Mouse (Mus musculus) embryonic facial prominence, embryonic 12.5 days (tissue): ENCODE results near the gene Syn3. TPM values are rescaled to one million over a fixed set of nuclear protein-coding genes. Genes with fewer than 3 reads are reported as not detected.
A peak's percentile ranks its signal among the peaks of the same experiment; 100 is the strongest.

Source experiments
- ATAC-seq: fragments of 200-750 bp; cut with Nextera tagmentation; 2 replicates; pipeline ENCODE4 v1.8.0; 2017; ENCODE audit not compliant: insufficient number of reproducible peaks, insufficient read depth, low FRiP score, low TSS enrichment
- H3K27ac ChIP-seq: fragments of 300-500 bp; sonication (generic); 2 replicates; pipeline ENCODE4 v1.5.1; 2016; ENCODE audit warnings: mild to moderate bottlenecking
- H3K27me3 ChIP-seq: fragments of 300-500 bp; sonication (generic); 2 replicates; pipeline ENCODE4 v1.6.1; 2016; ENCODE audit warnings: mild to moderate bottlenecking, moderate library complexity
- H3K36me3 ChIP-seq: fragments of 300-500 bp; sonication (generic); 2 replicates; pipeline ENCODE4 v1.6.1; 2016; ENCODE audit warnings: mild to moderate bottlenecking
- H3K4me1 ChIP-seq: fragments of 300-500 bp; sonication (generic); 2 replicates; pipeline ENCODE4 v1.6.1; 2016
- H3K4me2 ChIP-seq: fragments of 300-500 bp; sonication (generic); replicated peaks from 2 replicates; pipeline ENCODE4 v1.6.1; 2016; ENCODE audit warnings: mild to moderate bottlenecking, moderate library complexity
- H3K4me3 ChIP-seq: fragments of 300-500 bp; sonication (generic); 2 replicates; pipeline ENCODE4 v1.5.1; 2016; ENCODE audit warnings: mild to moderate bottlenecking
- H3K9ac ChIP-seq: fragments of 300-500 bp; sonication (generic); 2 replicates; pipeline ENCODE4 v1.6.1; 2016; ENCODE audit warnings: mild to moderate bottlenecking, moderate library complexity
- H3K9me3 ChIP-seq: fragments of 300-500 bp; sonication (generic); 2 replicates; pipeline ENCODE4 v1.6.1; 2016; ENCODE audit warnings: mild to moderate bottlenecking, moderate library complexity
- WGBS: fragments of 180-500 bp; shearing (Covaris S2); methylation state at CpG from one replicate; pipeline ENCODE4 v1.1.7; 2016; 5-methylcytosine and 5-hydroxymethylcytosine counted together
- polyA plus RNA-seq: library from polyadenylated mRNA; unstranded; fragments of >200 nt; fragmentation: Nextera tagmentation; extraction: Ambion mirVana; gene quantifications from 2 replicates; pipeline ENCODE4 v1.2.1, GENCODE M21; 2016

The Syn3 gene
- polyA plus RNA-seq, 1 experiment from 2014 or later = 4.0 TPM

DNA sequence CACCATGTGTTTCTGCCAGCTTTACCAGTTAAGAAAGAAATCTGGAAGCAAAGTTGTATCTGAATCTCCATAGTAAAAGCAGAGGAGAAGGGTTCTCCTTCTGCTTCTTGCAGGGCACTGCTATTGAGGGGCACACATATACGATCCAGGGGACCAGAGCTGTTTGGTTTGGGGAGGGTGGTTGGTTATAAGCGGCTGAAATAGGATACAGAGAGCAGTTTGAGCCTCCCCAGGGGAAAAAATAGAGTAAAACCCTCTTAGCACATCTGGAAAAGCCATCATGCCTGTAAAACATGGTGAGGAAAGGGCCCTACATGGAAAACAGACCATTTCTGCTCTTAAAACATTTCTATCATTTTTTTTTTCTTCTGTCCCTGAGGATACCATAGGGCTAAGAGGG, 220.2 kb downstream of the Syn3 start:
- H3K4me1 ChIP-seq = peaks cover 25% of the 10 kb centered on the region
- H3K4me2 ChIP-seq = no peak overlapping the region
- H3K9ac ChIP-seq = no peak overlapping the region
- H3K27me3 ChIP-seq = no peaks in the 10 kb centered on the region
- no peak for ATAC-seq
- H3K9me3 ChIP-seq = no peaks in the 10 kb centered on the region
- no peaks in the 10 kb centered on the region for H3K36me3 ChIP-seq
- no peak overlapping the region for H3K4me3 ChIP-seq
- WGBS = 44% methylated on average over 2 of the region's 2 CpGs
- H3K27ac ChIP-seq = no peak overlapping the region

GRCm38 (mm10) chr10:86277327-86277726, 221.4 kb downstream of the Syn3 start:
- H3K4me2 ChIP-seq = no peak overlapping the region

GRCm38 (mm10) chr10:86275585-86275984, 223.1 kb downstream of the Syn3 start:
- H3K9ac ChIP-seq = no peak overlapping the region
- H3K4me1 ChIP-seq = peaks cover 33% of the 10 kb centered on the region
- H3K27me3 ChIP-seq = no peaks in the 10 kb centered on the region
- H3K27ac ChIP-seq = no peak overlapping the region
- WGBS = 91% methylated on average over 5 of the region's 5 CpGs
- H3K9me3 ChIP-seq = no peaks in the 10 kb centered on the region
- no peak overlapping the region for H3K4me2 ChIP-seq
- no peak overlapping the region for H3K4me3 ChIP-seq
- no peaks in the 10 kb centered on the region for H3K36me3 ChIP-seq
- no peak for ATAC-seq

More at GRCm38 (mm10) chr10:86277327-86277726, 221.4 kb downstream of the Syn3 start:
- peaks cover 33% of the 10 kb centered on the region for H3K4me1 ChIP-seq
- H3K27ac ChIP-seq = no peak overlapping the region
- no peak overlapping the region for H3K9ac ChIP-seq
- H3K9me3 ChIP-seq = no peaks in the 10 kb centered on the region
- 87% methylated on average over 5 of the region's 5 CpGs for WGBS
- no peak for ATAC-seq
- no peaks in the 10 kb centered on the region for H3K36me3 ChIP-seq
- H3K27me3 ChIP-seq = no peaks in the 10 kb centered on the region
- no peak overlapping the region for H3K4me3 ChIP-seq

DNA sequence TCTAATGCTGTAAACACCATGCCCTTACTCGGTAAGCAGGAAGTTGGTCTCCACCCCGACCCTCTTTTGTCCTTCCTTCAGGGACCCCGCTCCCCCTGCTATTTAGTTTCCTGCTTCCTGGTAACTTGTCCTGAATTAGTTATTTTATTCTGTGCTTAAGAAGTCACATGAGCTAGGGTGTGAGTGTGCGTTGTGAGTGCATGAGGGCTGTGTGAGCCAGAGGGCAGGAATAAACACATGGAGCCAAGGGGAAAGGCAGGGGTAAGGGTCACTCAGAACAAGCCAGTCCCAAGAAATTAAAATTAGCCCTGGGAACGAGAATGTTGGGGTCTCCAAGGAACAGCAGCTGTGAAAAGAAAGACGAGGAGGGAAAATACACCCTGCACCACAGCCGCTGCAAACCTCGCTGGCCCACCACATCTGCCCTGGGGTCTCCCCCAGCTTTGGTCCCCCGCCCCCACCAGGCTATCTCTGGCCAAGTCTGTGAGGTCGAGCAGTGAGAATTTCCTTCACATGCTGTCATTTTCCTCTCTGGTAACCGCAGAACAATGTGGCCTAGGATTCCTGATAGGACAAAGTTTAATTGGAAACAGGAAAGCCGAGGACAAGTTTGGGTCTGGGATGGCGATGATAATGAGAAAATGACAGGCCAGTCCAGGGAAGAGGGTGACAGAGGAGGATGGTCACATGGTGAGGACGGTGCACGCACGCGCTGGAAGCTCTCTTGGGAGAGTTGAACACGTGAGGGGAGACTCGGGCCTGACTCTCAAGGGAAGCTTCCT, 225.1 kb downstream of the Syn3 start:
- ATAC-seq = 0 out of 2 replicates have a peak, but pooled peaks have one; percentile 41
- Histone ChIP-seq H3K36me3 (no peaks in the 10 kb centered on the region), H3K27ac (peak overlapping the region; percentile 64), H3K9me3 (no peaks in the 10 kb centered on the region), H3K4me3 (no peak overlapping the region), H3K27me3 (no peaks in the 10 kb centered on the region), H3K4me1 (peaks cover 18% of the 10 kb centered on the region), H3K4me2 (no peak overlapping the region), H3K9ac (no peak overlapping the region)
- 20% methylated on average over 19 of the region's 19 CpGs for WGBS

GRCm38 (mm10) chr10:86272826-86273225, 225.9 kb downstream of the Syn3 start:
- Histone ChIP-seq H3K4me3 (no peak overlapping the region), H3K27ac (no peak overlapping the region; the same call in 1 of the 2 replicates), H3K27me3 (no peaks in the 10 kb centered on the region), H3K4me1 (peaks cover 13% of the 10 kb centered on the region), H3K9me3 (no peaks in the 10 kb centered on the region), H3K36me3 (no peaks in the 10 kb centered on the region), H3K4me2 (no peak overlapping the region), H3K9ac (no peak overlapping the region)
- 88% methylated on average over 3 of the region's 3 CpGs for WGBS
- no peak for ATAC-seq

DNA sequence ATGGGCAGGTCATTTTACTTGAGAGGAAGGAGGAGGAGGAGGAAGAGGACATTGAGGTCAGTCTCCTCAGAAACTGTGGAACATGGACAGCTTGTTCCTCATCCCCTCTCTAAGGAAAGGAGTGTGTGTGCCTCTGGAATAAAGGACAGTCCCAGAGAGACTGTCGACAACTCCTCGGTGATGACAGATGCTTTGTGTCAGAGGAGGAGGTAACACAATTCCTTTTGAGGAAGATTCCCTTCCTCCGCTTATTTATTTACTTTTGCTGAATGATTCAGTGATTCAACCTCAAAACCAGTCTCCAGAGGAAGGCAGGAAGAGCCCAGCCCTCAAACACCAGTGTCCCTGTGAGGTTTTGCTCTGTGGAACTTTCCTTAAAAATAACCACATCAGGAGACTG, 228.4 kb downstream of the Syn3 start:
- Histone ChIP-seq H3K4me2 (no peak overlapping the region), H3K4me1 (peaks cover 13% of the 10 kb centered on the region), H3K9ac (no peak overlapping the region), H3K36me3 (no peaks in the 10 kb centered on the region), H3K9me3 (no peaks in the 10 kb centered on the region), H3K27me3 (no peaks in the 10 kb centered on the region), H3K4me3 (no peak overlapping the region), H3K27ac (no peak overlapping the region)
- 65% methylated on average over 3 of the region's 3 CpGs for WGBS
- ATAC-seq = no peak

GRCm38 (mm10) chr10:86264618-86265017, 234.1 kb downstream of the Syn3 start:
- no peak overlapping the region for H3K4me3 ChIP-seq
- H3K27ac ChIP-seq = no peak overlapping the region
- no peaks in the 10 kb centered on the region for H3K36me3 ChIP-seq
- H3K4me1 ChIP-seq = no peaks in the 10 kb centered on the region
- WGBS = 80% methylated on average over 9 of the region's 9 CpGs
- no peaks in the 10 kb centered on the region for H3K27me3 ChIP-seq
- no peak overlapping the region for H3K9ac ChIP-seq
- H3K4me2 ChIP-seq = no peak overlapping the region
- H3K9me3 ChIP-seq = peaks cover 8% of the 10 kb centered on the region; the same call in 1 of the 2 replicates
- no peak for ATAC-seq

GRCm38 (mm10) chr10:86261725-86262124, 237.0 kb downstream of the Syn3 start:
- Histone ChIP-seq H3K4me3 (no peak overlapping the region), H3K9ac (no peak overlapping the region), H3K4me2 (no peak overlapping the region), H3K36me3 (no peaks in the 10 kb centered on the region), H3K27me3 (no peaks in the 10 kb centered on the region), H3K27ac (no peak overlapping the region), H3K4me1 (no peaks in the 10 kb centered on the region), H3K9me3 (peaks cover 8% of the 10 kb centered on the region; the same call in 1 of the 2 replicates)
- WGBS = 82% methylated on average over 2 of the region's 2 CpGs
- no peak for ATAC-seq

- no peak for ATAC-seq
- H3K36me3 ChIP-seq = no peaks in the 10 kb centered on the region
- 87% methylated on average over 3 of the region's 3 CpGs for WGBS
Measured at GRCm38 (mm10) chr10:86258992-86259391, 239.7 kb downstream of the Syn3 start.

GRCm38 (mm10) chr10:86258046-86258445, 240.7 kb downstream of the Syn3 start:
- WGBS = 77% methylated on average over 4 of the region's 4 CpGs
- Histone ChIP-seq H3K27ac (no peak overlapping the region), H3K36me3 (no peaks in the 10 kb centered on the region), H3K4me3 (no peak overlapping the region), H3K9ac (no peak overlapping the region), H3K4me2 (no peak overlapping the region), H3K4me1 (no peaks in the 10 kb centered on the region), H3K9me3 (peaks cover 8% of the 10 kb centered on the region; the same call in 1 of the 2 replicates), H3K27me3 (no peaks in the 10 kb centered on the region)
- ATAC-seq = no peak

More at GRCm38 (mm10) chr10:86258992-86259391, 239.7 kb downstream of the Syn3 start:
- Histone ChIP-seq H3K4me3 (no peak overlapping the region), H3K27me3 (no peaks in the 10 kb centered on the region), H3K9ac (no peak overlapping the region), H3K4me1 (no peaks in the 10 kb centered on the region), H3K4me2 (no peak overlapping the region), H3K27ac (no peak overlapping the region), H3K9me3 (peaks cover 8% of the 10 kb centered on the region; the same call in 1 of the 2 replicates)

GRCm38 (mm10) chr10:86257045-86257444, 241.7 kb downstream of the Syn3 start:
- ATAC-seq = no peak
- Histone ChIP-seq H3K9ac (no peak overlapping the region), H3K4me1 (no peaks in the 10 kb centered on the region), H3K4me2 (no peak overlapping the region), H3K27ac (no peak overlapping the region), H3K36me3 (no peaks in the 10 kb centered on the region), H3K9me3 (peaks cover 8% of the 10 kb centered on the region; the same call in 1 of the 2 replicates), H3K27me3 (no peaks in the 10 kb centered on the region), H3K4me3 (no peak overlapping the region)
- WGBS = 72% methylated on average over 3 of the region's 3 CpGs

DNA sequence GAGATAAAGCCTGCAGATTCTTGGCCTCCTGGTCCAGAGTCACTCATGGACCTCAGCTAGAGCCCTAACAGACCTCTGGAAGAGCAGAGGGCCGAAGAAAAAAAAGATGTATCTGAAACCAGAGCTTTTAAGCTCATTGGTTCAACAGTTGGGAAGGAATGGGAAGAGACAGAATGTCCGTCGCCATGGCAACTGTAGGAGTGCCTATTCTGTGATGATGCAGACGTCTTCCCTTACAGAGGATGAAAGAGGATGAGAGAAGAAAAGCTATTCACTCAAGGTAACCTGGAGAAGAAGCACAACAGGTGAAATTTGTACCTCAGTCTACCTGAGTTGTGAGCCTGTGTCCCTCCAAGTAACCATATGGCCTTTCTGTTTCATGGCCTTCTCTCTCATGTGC, 242.5 kb downstream of the Syn3 start:
- 55% methylated on average over 4 of the region's 4 CpGs for WGBS
- H3K27ac ChIP-seq = no peak overlapping the region

More for the DNA sequence above, 242.5 kb downstream of the Syn3 start:
- peaks cover 8% of the 10 kb centered on the region; the same call in 1 of the 2 replicates for H3K9me3 ChIP-seq
- ATAC-seq = no peak
- no peak overlapping the region for H3K4me2 ChIP-seq
- H3K9ac ChIP-seq = no peak overlapping the region
- H3K4me3 ChIP-seq = no peak overlapping the region
- H3K27me3 ChIP-seq = no peaks in the 10 kb centered on the region
- no peaks in the 10 kb centered on the region for H3K36me3 ChIP-seq
- H3K4me1 ChIP-seq = no peaks in the 10 kb centered on the region
